Mouse (Mus musculus): ENCODE data around the gene Oprd1. TPM values are rescaled to one million over a fixed set of nuclear protein-coding genes. Genes with fewer than 3 reads are reported as not detected.
A peak's percentile ranks its signal among the peaks of the same experiment; 100 is the strongest.

The Oprd1 gene
- total and polyA plus RNA-seq, 3 experiments = 0.01 TPM; not detected in 2

- no peaks in the 10 kb centered on the region for H3K9me3 ChIP-seq (replicated peaks; ENCODE audit: insufficient read depth, low read length)
- peaks cover 7 to 21% of the 10 kb centered on the region in 2 experiments for H3K36me3 ChIP-seq (ENCODE audit: control insufficient read depth in 1 of 2, insufficient read depth in 2 of 2, low read length in 2 of 2)
- H3K4me1 ChIP-seq (ENCODE audit: control insufficient read depth in 1 of 2, insufficient read depth in 2 of 2, low read length in 2 of 2) = peaks cover 8 to 24% of the 10 kb centered on the region in 2 experiments
These were observed 71.3 kb downstream of the Oprd1 start for GRCm38 (mm10) chr4:132072946-132073345.

GRCm38 (mm10) chr4:132072156-132072555 is 72.1 kb downstream of the Oprd1 start:
- Histone ChIP-seq H3K79me2 (ENCODE audit: control insufficient read depth, insufficient read depth, low read length, poor library complexity) (peaks cover 46% of the 10 kb centered on the region), H3K27me3 (ENCODE audit: control insufficient read depth in 1 of 2, insufficient read depth in 2 of 2, low read length in 2 of 2) (no peaks in the 10 kb centered on the region), H3K9me3 (replicated peaks; ENCODE audit: insufficient read depth, low read length) (no peaks in the 10 kb centered on the region), H3K9ac (ENCODE audit: control insufficient read depth, low read depth, low read length, poor library complexity, severe bottlenecking) (no peak overlapping the region), H3K4me3 (ENCODE audit: control insufficient read depth in 1 of 2, insufficient read depth in 1 of 2, low read depth in 2 of 2, low read length in 2 of 2) (no peak overlapping the region), H3K36me3 (ENCODE audit: control insufficient read depth in 1 of 2, insufficient read depth in 2 of 2, low read length in 2 of 2) (peaks cover 7 to 25% of the 10 kb centered on the region in 2 experiments), H3K27ac (ENCODE audit: control insufficient read depth, low read depth, low read length) (no peak overlapping the region), H3K4me1 (ENCODE audit: control insufficient read depth in 1 of 2, insufficient read depth in 2 of 2, low read length in 2 of 2) (peaks cover 6 to 29% of the 10 kb centered on the region in 2 experiments)
- DNase-seq (ENCODE audit: low read depth, low spot score) = no peak
- TF ChIP-seq CTCF (IDR thresholded peaks at IDR 0.05 in 2 of 3, conservative IDR thresholded peaks at IDR 0.05 in 1 of 3; ENCODE audit: control insufficient read depth in 1 of 3, insufficient read depth in 1 of 3, low read depth in 2 of 3, low read length in 3 of 3, poor library complexity in 1 of 3, severe bottlenecking in 1 of 3) (no peak), CHD2 (IDR thresholded peaks at IDR 0.05; ENCODE audit: low read length) (no peak), ELF1 (IDR thresholded peaks at IDR 0.05; ENCODE audit: low read depth, low read length) (no peak), SMC3 (IDR thresholded peaks at IDR 0.05; ENCODE audit: low read depth, low read length) (no peak), MEF2A (IDR thresholded peaks at IDR 0.05; ENCODE audit: extremely low read depth, insufficient replicate concordance, low read depth, low read length, poor library complexity, severe bottlenecking) (no peak), USF1 (IDR thresholded peaks at IDR 0.05; ENCODE audit: low read depth, low read length) (no peak), MAFK (IDR thresholded peaks at IDR 0.05; ENCODE audit: borderline replicate concordance, low read depth, low read length) (no peak), NRF1 (IDR thresholded peaks at IDR 0.05; ENCODE audit: insufficient read depth, low read depth, low read length, poor library complexity, severe bottlenecking) (no peak), ZMIZ1 (IDR thresholded peaks at IDR 0.05; ENCODE audit: low read depth, low read length) (no peak), E2F4 (IDR thresholded peaks at IDR 0.05; ENCODE audit: borderline replicate concordance, low read depth, low read length) (no peak), GATA1 (IDR thresholded peaks at IDR 0.05; ENCODE audit: low read depth, low read length) (no peak), ZC3H11A (IDR thresholded peaks at IDR 0.05; ENCODE audit: low read depth, low read length) (no peak), ZNF384 (IDR thresholded peaks at IDR 0.05; ENCODE audit: low read depth, low read length) (no peak), MAZ (IDR thresholded peaks at IDR 0.05; ENCODE audit: low read depth, low read length) (no peak)

More at GRCm38 (mm10) chr4:132072946-132073345, 71.3 kb downstream of the Oprd1 start:
- Histone ChIP-seq H3K4me3 (ENCODE audit: control insufficient read depth in 1 of 2, insufficient read depth in 1 of 2, low read depth in 2 of 2, low read length in 2 of 2) (no peak overlapping the region), H3K9ac (ENCODE audit: control insufficient read depth, low read depth, low read length, poor library complexity, severe bottlenecking) (peak overlapping the region; percentile 61), H3K79me2 (ENCODE audit: control insufficient read depth, insufficient read depth, low read length, poor library complexity) (peaks cover 40% of the 10 kb centered on the region), H3K27ac (ENCODE audit: control insufficient read depth, low read depth, low read length) (no peak overlapping the region), H3K27me3 (ENCODE audit: control insufficient read depth in 1 of 2, insufficient read depth in 2 of 2, low read length in 2 of 2) (no peaks in the 10 kb centered on the region)
- DNase-seq (ENCODE audit: low read depth, low spot score) = no peak
- TF ChIP-seq RCOR1 (IDR thresholded peaks at IDR 0.05; ENCODE audit: low read depth, low read length) = no peak
- TF ChIP-seq CHD2 (IDR thresholded peaks at IDR 0.05; ENCODE audit: low read length) = no peak
- no peak for TF ChIP-seq MAX (IDR thresholded peaks at IDR 0.05; ENCODE audit: low read length)
- no peak for TF ChIP-seq TAL1 (IDR thresholded peaks at IDR 0.05; ENCODE audit: low read length)
- no peak for TF ChIP-seq E2F4 (IDR thresholded peaks at IDR 0.05; ENCODE audit: borderline replicate concordance, low read depth, low read length)
- TF ChIP-seq HCFC1 (IDR thresholded peaks at IDR 0.05; ENCODE audit: low read depth, low read length) = no peak
- TF ChIP-seq MAZ (IDR thresholded peaks at IDR 0.05; ENCODE audit: low read depth, low read length) = no peak
- TF ChIP-seq EP300 (IDR thresholded peaks at IDR 0.05; ENCODE audit: low read depth in 1 of 2, low read length in 2 of 2) = no peak
- TF ChIP-seq BHLHE40 (IDR thresholded peaks at IDR 0.05; ENCODE audit: borderline replicate concordance, low read depth, low read length) = no peak
- no peak for TF ChIP-seq USF1 (IDR thresholded peaks at IDR 0.05; ENCODE audit: low read depth, low read length)
- no peak for TF ChIP-seq NRF1 (IDR thresholded peaks at IDR 0.05; ENCODE audit: insufficient read depth, low read depth, low read length, poor library complexity, severe bottlenecking)
- TF ChIP-seq TBP (IDR thresholded peaks at IDR 0.05; ENCODE audit: low read depth, low read length) = no peak
- no peak for TF ChIP-seq ZNF384 (IDR thresholded peaks at IDR 0.05; ENCODE audit: low read depth, low read length)
- no peak for TF ChIP-seq POLR2AphosphoS2 (IDR thresholded peaks at IDR 0.05; ENCODE audit: low read length)
- TF ChIP-seq SIN3A (IDR thresholded peaks at IDR 0.05; ENCODE audit: low read length) = no peak
- TF ChIP-seq RAD21 (IDR thresholded peaks at IDR 0.05; ENCODE audit: low read depth, low read length) = no peak
- no peak for TF ChIP-seq TCF12 (IDR thresholded peaks at IDR 0.05; ENCODE audit: low read depth, low read length)
- no peak for TF ChIP-seq POLR2A (IDR thresholded peaks at IDR 0.05; ENCODE audit: control insufficient read depth in 1 of 2, insufficient read depth in 1 of 2, low read depth in 1 of 2, low read length in 2 of 2, poor library complexity in 1 of 2)
- no peak for TF ChIP-seq GATA1 (IDR thresholded peaks at IDR 0.05; ENCODE audit: low read depth, low read length)
